Mouse (Mus musculus) forelimb bud, embryonic 11.5 days (tissue): ENCODE results near the gene Slc30a5.
"Not testable (repeated sequence)": the region's sequence is repeated elsewhere in the genome, so short reads cannot be mapped to it uniquely, and the experiment has no call there.

Experiments used
- DNase-seq: peaks from one replicate; pipeline ENCODE4 v3.0.0-alpha.2; 2012; ENCODE audit warnings: low read depth, low spot score

The Slc30a5 gene

GRCm38 (mm10) chr13:100832741-100833639 lies at the start of gene Slc30a5:
Slc30a5 (minus strand) TSS chr13:100833427.
- DNase-seq = peak; percentile 99

GRCm38 (mm10) chr13:100881944-100882343 lies 48.7 kb upstream of the Slc30a5 start:
- no peak for DNase-seq

- DNase-seq = no peak
Observed at GRCm38 (mm10) chr13:100879806-100880205, 46.6 kb upstream of the Slc30a5 start.

- no peak for DNase-seq
Observed at GRCm38 (mm10) chr13:100879326-100879725, 46.1 kb upstream of the Slc30a5 start.

- DNase-seq = no peak
Observed at GRCm38 (mm10) chr13:100878264-100878663, 45.0 kb upstream of the Slc30a5 start.

- no peak for DNase-seq
Observed at GRCm38 (mm10) chr13:100877703-100878102, 44.5 kb upstream of the Slc30a5 start.

- no peak for DNase-seq
Observed at GRCm38 (mm10) chr13:100875103-100875502, 41.9 kb upstream of the Slc30a5 start.

GRCm38 (mm10) chr13:100874588-100874987 lies 41.4 kb upstream of the Slc30a5 start:
- no peak for DNase-seq

GRCm38 (mm10) chr13:100873530-100873929 lies 40.3 kb upstream of the Slc30a5 start:
- DNase-seq = no peak

GRCm38 (mm10) chr13:100871445-100872171 lies 38.4 kb upstream of the Slc30a5 start:
- no peak for DNase-seq

GRCm38 (mm10) chr13:100869813-100870212 lies 36.6 kb upstream of the Slc30a5 start:
- no peak for DNase-seq

- DNase-seq = no peak
Observed at GRCm38 (mm10) chr13:100866311-100866710, 33.1 kb upstream of the Slc30a5 start.

- DNase-seq = no peak
Observed at GRCm38 (mm10) chr13:100865744-100866143, 32.5 kb upstream of the Slc30a5 start.

GRCm38 (mm10) chr13:100863914-100864313 lies 30.7 kb upstream of the Slc30a5 start:
- not testable (repeated sequence) for DNase-seq

- no peak for DNase-seq
Observed at GRCm38 (mm10) chr13:100859117-100859516, 25.9 kb upstream of the Slc30a5 start.

- DNase-seq = peak; percentile 65
Observed at GRCm38 (mm10) chr13:100854174-100854573, 20.9 kb upstream of the Slc30a5 start.

GRCm38 (mm10) chr13:100853120-100853519 lies 19.9 kb upstream of the Slc30a5 start:
- DNase-seq = no peak

GRCm38 (mm10) chr13:100849137-100849536 lies 15.9 kb upstream of the Slc30a5 start:
- no peak for DNase-seq

- no peak for DNase-seq
Observed at GRCm38 (mm10) chr13:100846891-100847579, 13.8 kb upstream of the Slc30a5 start.

GRCm38 (mm10) chr13:100846254-100846653 lies 13.0 kb upstream of the Slc30a5 start:
- DNase-seq = no peak

- DNase-seq = no peak
Observed at GRCm38 (mm10) chr13:100843944-100844343, 10.7 kb upstream of the Slc30a5 start.
